Mouse (Mus musculus) spleen, postnatal 36 days (tissue): ENCODE measurements around the gene Vmn1r237.

ENCODE experiments used
- DNase-seq, 2 experiments: peaks; one replicate each; pipeline ENCODE4 v3.0.0; 2022; ENCODE audit warnings: low spot score in 2 of 2, mixed read lengths in 1 of 2

The Vmn1r237 gene

GRCm38 (mm10) chr17:21311565-21311964 lies at the start of gene Vmn1r237:
Vmn1r237 (plus strand) TSS chr17:21311865.
- no peak for DNase-seq

GRCm38 (mm10) chr17:21272103-21272502 lies 39.6 kb upstream of the Vmn1r237 start:
- DNase-seq = peak; percentile 36 to 52

GRCm38 (mm10) chr17:21282642-21283041 lies 29.0 kb upstream of the Vmn1r237 start, which contains the start of gene Vmn1r236:
Vmn1r236 (plus strand) TSS chr17:21282942.
- no peak for DNase-seq

- no peak for DNase-seq
Observed at GRCm38 (mm10) chr17:21284395-21284794, 27.3 kb upstream of the Vmn1r237 start.

GRCm38 (mm10) chr17:21289695-21290094 lies 22.0 kb upstream of the Vmn1r237 start:
- no peak for DNase-seq
